Mouse (Mus musculus) brain, adult 2 months (tissue): ENCODE results near the gene Lrch4.

Experiments
- DNase-seq: peaks from one replicate; pipeline ENCODE4 v3.0.0; 2011; ENCODE audit warnings: low read depth, low spot score

Gene Lrch4

GRCm38 (mm10) chr5:137649669-137650571, 21.0 kb downstream of the Lrch4 start:
- DNase-seq: no peak

- peak; percentile 92 for DNase-seq
Measured at GRCm38 (mm10) chr5:137652474-137652873, 23.6 kb downstream of the Lrch4 start.

GRCm38 (mm10) chr5:137653366-137653765, 24.4 kb downstream of the Lrch4 start:
- no peak for DNase-seq

GRCm38 (mm10) chr5:137654746-137655145, 25.8 kb downstream of the Lrch4 start:
- DNase-seq: no peak

GRCm38 (mm10) chr5:137656977-137657376, 28.1 kb downstream of the Lrch4 start:
- peak; percentile 90 for DNase-seq

GRCm38 (mm10) chr5:137660064-137660688, 31.3 kb downstream of the Lrch4 start:
- peak; percentile 63 for DNase-seq

GRCm38 (mm10) chr5:137663057-137663456, 34.1 kb downstream of the Lrch4 start:
- DNase-seq: no peak

GRCm38 (mm10) chr5:137668971-137669370, 40.0 kb downstream of the Lrch4 start:
- DNase-seq: no peak

GRCm38 (mm10) chr5:137670240-137670639, 41.3 kb downstream of the Lrch4 start:
- DNase-seq: no peak

GRCm38 (mm10) chr5:137671443-137672240, 42.7 kb downstream of the Lrch4 start:
- DNase-seq: peak; percentile 87

GRCm38 (mm10) chr5:137672361-137672760, 43.4 kb downstream of the Lrch4 start:
- DNase-seq: no peak

GRCm38 (mm10) chr5:137673015-137673414, 44.1 kb downstream of the Lrch4 start:
- DNase-seq: no peak

- no peak for DNase-seq
Measured at GRCm38 (mm10) chr5:137674786-137675185, 45.9 kb downstream of the Lrch4 start.

GRCm38 (mm10) chr5:137677859-137678258, 48.9 kb downstream of the Lrch4 start:
- peak; percentile 56 for DNase-seq

- DNase-seq: no peak
Measured at GRCm38 (mm10) chr5:137678736-137679135, 49.8 kb downstream of the Lrch4 start.

- DNase-seq: no peak
Measured at GRCm38 (mm10) chr5:137679726-137680125, 50.8 kb downstream of the Lrch4 start.

- peak; percentile 68 for DNase-seq
Measured at GRCm38 (mm10) chr5:137682526-137682925, 53.6 kb downstream of the Lrch4 start.

- peak; percentile 60 for DNase-seq
Measured at GRCm38 (mm10) chr5:137683388-137684293, 54.7 kb downstream of the Lrch4 start.

GRCm38 (mm10) chr5:137684294-137685123, 55.6 kb downstream of the Lrch4 start, which contains the start of gene Agfg2:
TSS of gene Agfg2 (minus strand) at chr5:137684726.
- peak; percentile 100 for DNase-seq

- no peak for DNase-seq
Measured at GRCm38 (mm10) chr5:137685653-137686052, 56.7 kb downstream of the Lrch4 start.
